Mouse (Mus musculus) liver, embryonic 11.5 days (tissue): ENCODE measurements at regions not wholly inside any gene's neighbourhood (a gene's known extent, or its start where the extent isn't known, plus 50 kb on each side); places are given as distances from the start of the nearest gene placed in this dataset.

Source experiments
- ATAC-seq: fragments of 200-750 bp; cut with Nextera tagmentation; replicated peaks from 2 replicates; pipeline ENCODE4 v1.8.0; 2017; ENCODE audit warnings: moderate number of reproducible peaks, mild to moderate bottlenecking, moderate TSS enrichment, moderate library complexity; ENCODE audit not compliant: low FRiP score
- DNase-seq: peaks from one replicate; pipeline ENCODE4 v3.0.0-alpha.2; 2017; ENCODE audit warnings: low spot score
- H3K27ac ChIP-seq: fragments of 300-500 bp; sonication (generic); 2 replicates; pipeline ENCODE4 v1.5.1; 2014; ENCODE audit warnings: mild to moderate bottlenecking, low read depth, low read length, control low read depth
- H3K27me3 ChIP-seq: fragments of 300-500 bp; sonication (generic); replicated peaks from 2 replicates; pipeline ENCODE4 v1.6.1; 2014; ENCODE audit warnings: low read length, mixed read lengths; ENCODE audit not compliant: control insufficient read depth, insufficient read depth
- H3K36me3 ChIP-seq: fragments of 300-500 bp; sonication (generic); 2 replicates; pipeline ENCODE4 v1.6.1; 2014; ENCODE audit warnings: mild to moderate bottlenecking, low read length, moderate library complexity, mixed read lengths; ENCODE audit not compliant: control insufficient read depth, insufficient read depth
- H3K4me1 ChIP-seq: fragments of 300-500 bp; sonication (generic); replicated peaks from 2 replicates; pipeline ENCODE4 v1.6.1; 2014; ENCODE audit warnings: low read length, mixed read lengths; ENCODE audit not compliant: control insufficient read depth, insufficient read depth
- H3K4me2 ChIP-seq: fragments of 300-500 bp; sonication (generic); 2 replicates; pipeline ENCODE4 v1.6.1; 2014; ENCODE audit warnings: mild to moderate bottlenecking, control low read depth, moderate library complexity
- H3K4me3 ChIP-seq: fragments of 300-500 bp; sonication (generic); 2 replicates; pipeline ENCODE4 v1.5.1; 2014; ENCODE audit warnings: low read depth, low read length, control low read depth
- H3K9ac ChIP-seq: fragments of 300-500 bp; sonication (generic); 2 replicates; pipeline ENCODE4 v1.6.1; 2014; ENCODE audit warnings: low read depth, low read length, control low read depth
- H3K9me3 ChIP-seq: fragments of 300-500 bp; sonication (generic); 2 replicates; pipeline ENCODE4 v1.6.1; 2016; ENCODE audit warnings: low read length, inconsistent platforms, mixed read lengths; ENCODE audit not compliant: control insufficient read depth
- WGBS: fragments of 180-500 bp; shearing (Covaris S2); extraction: QIAGEN DNeasy Blood & Tissue Kit; methylation state at CpG from one replicate; pipeline ENCODE4 v1.1.7; 2014; 5-methylcytosine and 5-hydroxymethylcytosine counted together

- Histone ChIP-seq H3K4me1 (no peaks in the 10 kb centered on the region), H3K36me3 (no peaks in the 10 kb centered on the region), H3K9me3 (no peaks in the 10 kb centered on the region), H3K27me3 (no peaks in the 10 kb centered on the region), H3K4me3 (no peak overlapping the region), H3K4me2 (no peak overlapping the region), H3K27ac (no peak overlapping the region), H3K9ac (no peak overlapping the region)
- 93% methylated on average over 2 of the region's 2 CpGs for WGBS
- ATAC-seq: no peak
- no peak for DNase-seq
Measured at GRCm38 (mm10) chr14:105658316-105658715, 238.3 kb downstream of the Spry2 start.

GRCm38 (mm10) chr14:105647166-105647565 lies 249.5 kb downstream of the Spry2 start:
- Histone ChIP-seq H3K27me3 (no peaks in the 10 kb centered on the region), H3K27ac (no peak overlapping the region), H3K4me3 (no peak overlapping the region), H3K9ac (no peak overlapping the region), H3K4me2 (no peak overlapping the region), H3K9me3 (no peaks in the 10 kb centered on the region), H3K36me3 (no peaks in the 10 kb centered on the region), H3K4me1 (no peaks in the 10 kb centered on the region)
- ATAC-seq (no peak), DNase-seq (no peak)
- WGBS: 40% methylated on average over 3 of the region's 3 CpGs

GRCm38 (mm10) chr14:105644428-105644827 lies 252.2 kb downstream of the Spry2 start:
- Histone ChIP-seq H3K36me3 (no peaks in the 10 kb centered on the region), H3K9me3 (no peaks in the 10 kb centered on the region), H3K4me3 (no peak overlapping the region), H3K4me1 (no peaks in the 10 kb centered on the region), H3K27me3 (no peaks in the 10 kb centered on the region), H3K4me2 (no peak overlapping the region), H3K9ac (no peak overlapping the region), H3K27ac (no peak overlapping the region)
- ATAC-seq (no peak), DNase-seq (no peak)
- WGBS: 94% methylated on average over 2 of the region's 2 CpGs

GRCm38 (mm10) chr14:105643285-105643957 lies 253.2 kb downstream of the Spry2 start:
- Histone ChIP-seq H3K27me3 (no peaks in the 10 kb centered on the region), H3K9me3 (no peaks in the 10 kb centered on the region), H3K4me1 (no peaks in the 10 kb centered on the region), H3K27ac (no peak overlapping the region), H3K9ac (no peak overlapping the region), H3K4me2 (no peak overlapping the region), H3K36me3 (no peaks in the 10 kb centered on the region), H3K4me3 (no peak overlapping the region)
- ATAC-seq: no peak
- 84% methylated on average over 7 of the region's 7 CpGs for WGBS
- DNase-seq: no peak

- no peak overlapping the region for H3K27ac ChIP-seq
- no peak overlapping the region for H3K4me3 ChIP-seq
- DNase-seq (no peak), ATAC-seq (no peak)
- no peaks in the 10 kb centered on the region for H3K9me3 ChIP-seq
- H3K4me1 ChIP-seq: no peaks in the 10 kb centered on the region
- H3K4me2 ChIP-seq: no peak overlapping the region
- WGBS: 83% methylated on average over 4 of the region's 4 CpGs
- no peaks in the 10 kb centered on the region for H3K36me3 ChIP-seq
- H3K27me3 ChIP-seq: no peaks in the 10 kb centered on the region
- no peak overlapping the region for H3K9ac ChIP-seq
Measured at GRCm38 (mm10) chr14:105632335-105632734, 264.3 kb downstream of the Spry2 start.

- H3K4me3 ChIP-seq: no peak overlapping the region
- WGBS: 76% methylated on average over 5 of the region's 5 CpGs
- H3K9me3 ChIP-seq: no peaks in the 10 kb centered on the region
- DNase-seq (no peak), ATAC-seq (no peak)
- H3K27ac ChIP-seq: no peak overlapping the region
- H3K9ac ChIP-seq: no peak overlapping the region
- H3K4me2 ChIP-seq: no peak overlapping the region
- H3K27me3 ChIP-seq: no peaks in the 10 kb centered on the region
- no peaks in the 10 kb centered on the region for H3K36me3 ChIP-seq
- H3K4me1 ChIP-seq: no peaks in the 10 kb centered on the region
Measured at GRCm38 (mm10) chr14:105631681-105632031, 265.0 kb downstream of the Spry2 start.

GRCm38 (mm10) chr14:105630867-105631680 lies 265.5 kb downstream of the Spry2 start:
- H3K4me2 ChIP-seq: no peak overlapping the region
- H3K9ac ChIP-seq: no peak overlapping the region
- no peak overlapping the region for H3K4me3 ChIP-seq
- no peaks in the 10 kb centered on the region for H3K36me3 ChIP-seq
- 83% methylated on average over 9 of the region's 9 CpGs for WGBS
- no peak for DNase-seq
- no peaks in the 10 kb centered on the region for H3K9me3 ChIP-seq
- no peaks in the 10 kb centered on the region for H3K4me1 ChIP-seq
- no peak overlapping the region for H3K27ac ChIP-seq
- ATAC-seq: no peak
- H3K27me3 ChIP-seq: no peaks in the 10 kb centered on the region

- Histone ChIP-seq H3K27ac (no peak overlapping the region), H3K9ac (no peak overlapping the region), H3K36me3 (no peaks in the 10 kb centered on the region), H3K4me2 (no peak overlapping the region), H3K9me3 (no peaks in the 10 kb centered on the region), H3K4me1 (no peaks in the 10 kb centered on the region), H3K27me3 (no peaks in the 10 kb centered on the region), H3K4me3 (no peak overlapping the region)
- 86% methylated on average over 5 of the region's 5 CpGs for WGBS
- ATAC-seq: no peak
- DNase-seq: no peak
Measured at GRCm38 (mm10) chr14:105630444-105630843, 266.2 kb downstream of the Spry2 start.

- Histone ChIP-seq H3K9me3 (no peaks in the 10 kb centered on the region), H3K4me2 (no peak overlapping the region), H3K4me1 (no peaks in the 10 kb centered on the region), H3K27me3 (no peaks in the 10 kb centered on the region), H3K4me3 (no peak overlapping the region), H3K36me3 (no peaks in the 10 kb centered on the region), H3K27ac (no peak overlapping the region), H3K9ac (no peak overlapping the region)
- 61% methylated on average over 3 of the region's 3 CpGs for WGBS
- DNase-seq (no peak), ATAC-seq (no peak)
Measured at GRCm38 (mm10) chr14:105628673-105629072, 267.9 kb downstream of the Spry2 start.
